9 mouse cellular contexts compared by ENCODE assay signal in genomic region chr10:23116786-23117410, GRCm38 (mm10).
DNase-seq lines count a peak whose midpoint lies in the region.
"Had no signal": no experiment of that assay in that cellular context is flagged by ENCODE, and none has a peak within 500 bp of the region (broad histone marks: within the 10 kb centered on the region; RNA-seq: fewer than 3 reads in every experiment).

No protein-coding gene starts in this region.

- 38% methylated on average over 10 of the region's 10 CpGs for WGBS in forebrain, embryonic 10.5 days

- peak; percentile 54 for DNase-seq in MEL-GATA-1-ER (ENCODE audit: extremely low read depth, low read depth)
- peak; percentile 15 for DNase-seq in c-Kit-negative CD71-positive TER-119-positive erythroid progenitor cells, embryonic 14.5 days (ENCODE audit: low read depth, low spot score)
- DNase-seq in forebrain, embryonic 10.5 days (ENCODE audit: extremely low spot score, low spot score): peak; percentile 75
- peak; percentile 72 to 84 for DNase-seq in heart, postnatal 14 days
- peak; percentile 77 to 85 for DNase-seq in layer of hippocampus, postnatal 14 days (ENCODE audit: low spot score in 2 of 2)
- peak; percentile 63 for DNase-seq in lung, postnatal 10 days
- DNase-seq in right cerebral cortex, adult 18-20 months: peak; percentile 77
- peak; percentile 56 to 69 for DNase-seq in urinary bladder, postnatal 36 days (ENCODE audit: low spot score in 2 of 2)

- H3K9me3 ChIP-seq in forebrain, embryonic 10.5 days: no peaks in the 10 kb centered on the region
- H3K9me3 ChIP-seq: megakaryocyte, embryonic 14.5 days had no signal

- H3K4me1 ChIP-seq in forebrain, embryonic 10.5 days: peaks cover 22% of the 10 kb centered on the region

- intact Hi-C loops in heart, postnatal 14 days (cut with DNase I): loop anchor here (1.0 to 2.0 kb wide), 3 partner anchors 286 to 660 kb away; no protein-coding TSS in a partner anchor

- no peak overlapping the region for H3K27ac ChIP-seq in forebrain, embryonic 10.5 days

- H3K36me3 ChIP-seq in forebrain, embryonic 10.5 days (replicated peaks): no peaks in the 10 kb centered on the region

- H3K4me3 ChIP-seq in forebrain, embryonic 10.5 days: no peak overlapping the region
- H3K4me3 ChIP-seq: megakaryocyte, embryonic 14.5 days had no signal

- no peaks in the 10 kb centered on the region for H3K27me3 ChIP-seq in forebrain, embryonic 10.5 days (ENCODE audit: poor library complexity, severe bottlenecking)
- H3K27me3 ChIP-seq: megakaryocyte, embryonic 14.5 days had no signal

Comparison
In these comparisons a context has a peak if more than half of its experiments do, and no peak if none do; other contexts are left out.
1. DNase-seq: peak in every context shown above with its lines; median percentile 81 in layer of hippocampus, postnatal 14 days; 78 in heart, postnatal 14 days; 77 in right cerebral cortex, adult 18-20 months; 75 in forebrain, embryonic 10.5 days; 63 in lung, postnatal 10 days; 62 in urinary bladder, postnatal 36 days; 54 in MEL-GATA-1-ER; 15 in c-Kit-negative CD71-positive TER-119-positive erythroid progenitor cells, embryonic 14.5 days.